Mouse (Mus musculus): ENCODE data around the gene Igfbp7.

Gene Igfbp7

DNA sequence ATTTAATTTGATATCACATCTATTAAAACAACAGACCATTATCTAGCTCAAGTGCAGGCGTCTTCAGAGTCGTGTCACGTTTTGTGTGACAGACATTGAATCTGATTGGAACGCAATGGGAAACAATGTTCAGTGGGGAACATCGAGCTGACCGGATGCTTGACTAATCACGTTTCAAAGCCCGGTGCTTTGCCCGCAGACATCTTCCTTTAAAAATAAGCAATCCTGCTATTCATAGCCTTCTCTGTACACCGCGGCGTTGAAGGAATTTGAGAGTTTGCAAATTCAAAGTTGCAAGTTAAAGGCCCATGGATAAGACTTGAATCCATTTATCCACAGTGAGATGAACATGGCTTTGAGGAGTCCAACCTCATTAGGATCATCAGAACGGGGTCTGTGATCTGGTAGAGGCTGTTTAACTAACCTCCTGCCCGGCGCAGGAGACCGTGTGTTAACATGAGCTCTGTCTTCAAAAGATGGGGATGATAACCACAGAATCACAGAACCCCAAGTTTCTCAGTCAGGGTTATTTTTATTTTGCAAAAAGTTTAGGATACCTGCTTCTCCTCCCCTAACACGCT, 27.4 kb downstream of the Igfbp7 start:
- DNase-seq (ENCODE audit: low spot score in 2 of 2), result no peak

DNA sequence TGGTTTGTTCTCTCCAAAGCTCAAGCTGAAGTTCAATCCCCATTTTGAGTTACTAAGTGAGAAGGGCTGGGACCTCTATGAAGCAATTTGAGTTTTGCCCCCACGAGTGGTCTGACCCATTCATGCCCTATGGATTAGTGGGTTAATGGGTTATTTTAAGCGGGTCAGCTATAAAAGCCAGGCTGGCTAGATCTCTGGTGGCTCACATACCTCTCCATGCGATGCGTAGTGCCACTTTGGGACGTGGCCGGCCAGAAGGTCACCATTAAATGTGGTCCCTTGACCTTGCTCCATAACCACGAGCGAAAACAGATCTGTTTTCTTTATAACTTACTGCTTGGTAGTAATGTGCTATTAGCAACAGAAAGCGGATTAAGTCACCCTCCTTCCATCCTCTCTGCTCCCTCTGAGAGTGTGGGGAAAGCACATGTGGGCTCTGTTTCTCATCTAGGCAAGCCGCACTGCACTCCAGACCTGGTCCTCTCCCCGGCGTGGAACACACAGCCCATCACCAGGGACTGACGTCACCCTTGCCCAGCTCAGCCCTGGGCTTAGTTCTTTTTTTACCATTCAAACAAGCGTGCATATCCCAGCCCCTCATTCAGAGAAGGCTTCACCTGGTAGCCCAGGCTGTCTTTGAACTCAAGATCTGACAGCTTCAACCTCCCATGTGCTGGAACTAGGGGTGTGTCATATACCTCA, 28.3 kb downstream of the Igfbp7 start:
- no peak for DNase-seq (ENCODE audit: low spot score in 2 of 2)

DNA sequence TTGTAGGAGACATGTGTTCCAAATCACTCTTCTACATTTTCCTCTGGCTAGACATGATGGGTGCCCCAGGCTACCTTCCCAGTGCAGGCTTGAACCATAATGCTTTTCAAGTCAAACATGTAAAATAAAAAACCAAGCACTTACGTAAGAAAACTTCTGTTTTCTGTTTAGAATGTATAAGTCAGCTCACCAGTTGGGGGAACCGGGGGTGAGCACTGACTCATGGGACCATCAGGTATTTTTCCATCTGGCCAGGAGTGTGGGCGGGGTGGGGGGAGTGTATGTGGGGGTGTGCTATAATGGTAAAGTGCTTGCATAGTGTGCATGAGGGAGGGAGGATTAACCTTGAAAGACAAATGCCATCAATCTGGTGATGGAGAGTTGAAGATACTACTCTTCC, 29.8 kb downstream of the Igfbp7 start:
- no peak for DNase-seq (ENCODE audit: low spot score in 2 of 2)

DNA sequence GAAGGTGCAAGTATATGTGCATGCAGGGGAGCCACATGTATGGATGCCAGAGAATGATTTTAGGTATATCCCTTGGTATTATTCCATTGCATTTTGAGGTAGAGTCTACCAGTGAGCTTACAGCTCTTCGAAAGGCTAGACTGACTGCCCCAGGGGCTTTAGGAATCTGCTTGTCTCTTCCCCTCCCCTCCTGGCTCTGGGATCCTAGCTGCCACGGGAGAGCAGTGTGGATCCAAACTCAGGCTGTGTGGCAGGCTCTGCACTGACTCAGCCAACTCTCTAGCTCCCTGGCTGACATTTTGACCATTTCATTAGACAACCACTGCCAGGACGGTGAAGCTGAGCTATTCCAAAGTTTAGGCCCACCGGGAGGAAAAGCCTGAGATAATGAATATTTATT, 32.3 kb downstream of the Igfbp7 start:
- no peak for DNase-seq (ENCODE audit: low spot score in 2 of 2)

DNA sequence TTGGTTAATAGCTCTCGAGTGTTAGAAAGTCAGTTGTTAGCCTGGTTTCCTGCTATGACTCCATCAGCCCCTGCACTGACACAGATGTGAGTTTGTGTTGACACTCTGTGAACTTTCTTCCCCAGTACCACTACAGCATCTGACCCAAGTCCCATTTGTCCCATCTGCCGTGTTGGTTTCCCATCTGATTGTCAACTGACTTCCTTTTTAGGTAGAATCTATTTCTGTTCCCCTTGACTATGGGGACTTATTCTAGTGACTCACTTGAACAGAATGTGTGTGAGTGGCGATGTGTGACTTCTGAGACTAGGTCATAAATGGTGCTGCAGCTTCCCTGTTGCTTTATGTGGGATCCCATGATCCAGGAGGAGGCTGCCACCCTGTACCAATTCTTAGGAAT, 32.9 kb downstream of the Igfbp7 start:
- no peak for DNase-seq (ENCODE audit: low spot score in 2 of 2)

GRCm38 (mm10) chr5:77372778-77373177, 35.1 kb downstream of the Igfbp7 start:
- no peak for DNase-seq (ENCODE audit: low spot score in 2 of 2)

DNA sequence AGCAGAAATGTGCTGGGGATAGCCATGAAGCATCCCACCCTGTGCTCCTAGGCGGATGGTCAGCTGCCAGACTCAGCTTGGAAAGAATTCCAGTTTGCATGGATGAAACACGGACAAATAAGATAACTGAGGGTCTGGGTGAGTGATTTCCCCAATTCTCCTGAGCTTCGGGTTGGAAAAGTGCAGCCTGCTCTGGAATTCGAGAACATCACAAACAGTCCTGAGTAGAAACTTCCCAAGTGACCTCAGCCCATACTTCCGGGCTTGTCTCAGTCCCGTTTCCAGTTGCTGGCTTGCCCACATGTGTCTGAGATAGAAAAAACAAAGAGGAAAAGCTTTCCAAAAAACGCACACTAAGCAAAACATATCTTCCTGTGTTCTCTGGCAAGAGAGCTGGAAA, 35.6 kb downstream of the Igfbp7 start:
- no peak for DNase-seq (ENCODE audit: low spot score in 2 of 2)

DNA sequence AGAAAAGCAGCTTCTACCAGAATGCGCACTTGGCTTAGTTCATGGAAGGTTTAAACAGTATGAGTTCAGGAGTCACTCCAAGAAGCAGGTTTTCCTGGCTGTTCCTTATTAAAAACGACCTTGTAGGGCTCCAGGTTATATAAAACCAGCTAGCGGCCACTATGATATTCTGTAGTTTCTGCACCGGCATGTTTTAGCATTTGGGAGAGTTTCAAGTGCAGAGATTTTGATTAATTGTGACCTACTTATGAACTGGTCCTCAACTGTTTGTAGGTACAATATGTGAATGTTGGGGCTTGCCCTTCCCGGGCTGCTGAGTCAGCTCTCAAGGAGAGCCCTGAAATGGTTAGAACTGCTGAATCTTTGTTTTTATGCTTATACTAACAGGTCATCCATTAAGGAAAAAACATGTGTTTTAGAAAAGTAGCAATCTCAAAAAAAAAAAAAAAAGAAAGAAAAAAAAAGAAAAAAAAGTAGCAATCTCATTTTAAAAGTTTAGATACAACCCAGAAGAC, 37.4 kb downstream of the Igfbp7 start:
- no peak for DNase-seq (ENCODE audit: low spot score in 2 of 2)

GRCm38 (mm10) chr5:77369394-77369793, 38.4 kb downstream of the Igfbp7 start:
- DNase-seq (ENCODE audit: low spot score in 2 of 2), result peak in 1 of 2 experiments; percentile 46

DNA sequence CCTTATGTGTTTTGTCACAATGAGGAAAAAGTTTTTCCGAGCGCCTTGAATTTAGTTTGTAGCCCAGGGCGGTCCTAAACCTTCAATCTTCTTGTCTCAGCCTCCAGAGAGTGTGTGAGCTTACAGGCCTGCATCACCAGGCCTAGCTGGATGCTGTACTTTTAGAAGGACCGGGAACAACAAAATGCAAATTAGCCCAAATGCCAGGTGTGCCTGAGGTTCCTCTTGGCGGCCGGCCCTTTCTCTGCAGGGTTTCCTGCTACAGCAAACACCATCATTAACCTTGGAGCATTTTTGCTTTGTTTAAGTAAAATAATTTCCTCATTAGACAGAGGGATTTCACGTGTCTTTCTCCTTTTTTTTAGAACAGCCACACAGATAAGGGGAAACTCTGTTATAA, 39.6 kb downstream of the Igfbp7 start:
- no peak for DNase-seq (ENCODE audit: low spot score in 2 of 2)

DNA sequence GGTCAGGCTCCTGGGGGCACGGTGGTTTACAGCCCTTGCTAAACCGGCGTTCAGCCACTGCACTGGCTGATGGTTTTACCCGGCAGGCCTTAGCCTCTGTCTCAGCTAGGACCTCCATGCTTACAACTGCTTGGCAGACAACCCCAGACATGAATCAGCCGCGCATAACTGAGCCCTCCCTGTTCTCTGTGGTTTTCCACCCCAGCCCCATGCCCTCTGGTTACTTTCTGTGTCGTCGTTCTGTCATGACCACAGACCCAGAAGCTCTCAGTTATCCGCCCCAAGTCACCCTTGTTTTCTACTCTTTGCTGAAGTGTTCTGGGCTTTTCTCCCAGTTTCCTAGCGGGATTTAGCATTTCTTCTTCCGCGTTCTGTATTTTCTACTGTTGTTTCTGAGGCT, 40.2 kb downstream of the Igfbp7 start:
- peak in 1 of 2 experiments; percentile 62 for DNase-seq (ENCODE audit: low spot score in 2 of 2)

- no peak for DNase-seq (ENCODE audit: low spot score in 2 of 2)
These were observed 40.7 kb downstream of the Igfbp7 start for GRCm38 (mm10) chr5:77367145-77367544.

DNA sequence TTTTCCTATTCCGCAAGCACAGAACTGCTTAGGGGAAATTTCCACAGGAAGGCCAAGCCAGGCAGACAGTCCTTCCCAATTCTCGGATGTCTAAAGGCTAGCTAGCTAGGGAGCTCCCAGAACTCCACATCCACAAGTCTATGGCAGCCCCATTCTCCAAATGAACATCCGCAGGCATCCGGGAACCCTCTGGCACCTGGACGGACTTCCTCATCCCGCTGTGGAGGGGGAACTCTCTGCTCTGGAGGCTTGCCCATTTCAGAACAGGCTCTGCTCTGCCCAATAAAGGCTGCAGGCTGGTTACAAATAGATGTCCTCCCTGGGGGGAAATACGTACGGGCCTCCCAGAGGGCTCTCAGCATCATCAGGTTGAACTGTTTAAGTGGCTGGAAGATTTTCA, 41.5 kb downstream of the Igfbp7 start:
- DNase-seq (ENCODE audit: low spot score in 2 of 2), result no peak

DNA sequence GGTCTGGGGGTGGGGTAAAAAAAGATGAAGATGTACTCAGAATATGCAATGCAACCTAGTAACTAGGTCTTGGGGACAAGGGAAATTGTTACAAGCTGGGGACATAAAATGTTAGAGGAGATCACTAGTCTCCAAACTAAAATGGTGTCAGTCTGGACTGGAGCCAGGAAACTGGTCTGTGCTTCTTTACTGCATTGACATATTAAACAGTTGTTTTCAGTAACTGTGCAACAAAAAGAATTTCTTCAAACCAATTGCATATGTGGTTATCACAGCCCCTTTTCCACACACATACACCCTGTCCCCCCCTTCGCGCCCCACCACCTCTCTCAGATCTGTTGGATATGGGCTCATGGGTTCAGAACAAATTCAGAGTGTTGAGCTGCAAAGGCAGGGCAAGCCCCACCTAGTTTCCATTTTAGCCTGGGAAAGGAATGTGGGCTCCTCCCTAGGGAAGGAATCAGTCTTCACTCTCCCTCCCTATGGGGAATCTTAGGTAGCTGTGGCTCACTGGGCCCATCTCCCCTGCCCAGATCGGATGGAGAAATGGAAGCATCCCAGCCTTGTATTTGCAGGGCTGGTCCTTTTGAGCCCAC, 43.3 kb downstream of the Igfbp7 start:
- DNase-seq (ENCODE audit: low spot score in 2 of 2), result no peak

GRCm38 (mm10) chr5:77363650-77364049, 44.2 kb downstream of the Igfbp7 start:
- no peak for DNase-seq (ENCODE audit: low spot score in 2 of 2)

DNA sequence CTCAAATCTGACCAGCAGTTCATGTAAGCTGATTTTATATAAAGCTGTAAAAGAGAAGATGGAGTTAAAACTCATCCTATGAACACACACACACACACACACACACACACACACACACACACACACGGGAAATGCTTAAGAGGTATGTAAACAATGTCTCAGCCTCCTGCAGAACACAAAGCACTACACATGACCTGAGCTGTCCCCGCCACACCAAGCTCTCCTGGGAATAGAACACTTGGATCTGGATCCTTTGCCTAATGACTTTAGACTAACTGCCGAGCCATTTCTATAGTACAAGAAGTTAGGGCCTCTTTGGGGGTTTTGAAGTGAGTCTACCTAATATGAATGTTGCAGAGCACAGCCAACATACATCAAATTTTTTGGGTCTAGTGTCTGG, 45.7 kb downstream of the Igfbp7 start:
- no peak for DNase-seq (ENCODE audit: low spot score in 2 of 2)

DNA sequence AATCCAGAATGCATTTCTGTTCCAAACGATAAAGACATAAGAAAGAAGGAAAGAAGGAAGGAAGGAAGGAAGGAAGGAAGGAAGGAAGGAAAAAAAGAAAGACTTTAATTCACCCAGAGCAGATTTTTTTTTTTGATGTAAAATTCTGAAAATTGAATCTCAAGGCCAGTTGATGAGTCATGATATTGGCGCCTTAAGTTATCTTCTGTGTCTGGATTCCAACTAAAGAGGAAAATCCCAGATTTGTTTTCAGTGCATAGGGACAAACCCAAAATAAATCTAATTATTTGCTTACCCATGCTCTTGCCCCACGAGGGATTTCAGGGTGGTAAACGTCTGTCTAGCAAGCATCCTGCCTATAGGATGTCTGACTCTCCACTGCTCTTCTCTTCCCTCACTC, 46.8 kb downstream of the Igfbp7 start:
- DNase-seq (ENCODE audit: low spot score in 2 of 2), result no peak

GRCm38 (mm10) chr5:77359971-77360370, 47.9 kb downstream of the Igfbp7 start:
- DNase-seq (ENCODE audit: low spot score in 2 of 2), result no peak

- peak; percentile 52 to 54 for DNase-seq (ENCODE audit: low spot score in 2 of 2)
These were observed 49.5 kb downstream of the Igfbp7 start for GRCm38 (mm10) chr5:77358347-77358746.

- peak; percentile 75 to 76 for DNase-seq (ENCODE audit: low spot score in 2 of 2)
These were observed 50.3 kb downstream of the Igfbp7 start for GRCm38 (mm10) chr5:77357405-77358149.

- no peak for DNase-seq (ENCODE audit: low spot score in 2 of 2)
These were observed 52.3 kb downstream of the Igfbp7 start for GRCm38 (mm10) chr5:77355307-77356265.
